Mouse (Mus musculus) stomach, embryonic 16.5 days (tissue): ENCODE results near the gene Zfp648. TPM values are rescaled to one million over a fixed set of nuclear protein-coding genes. Genes with fewer than 3 reads are reported as not detected.
A peak's percentile ranks its signal among the peaks of the same experiment; 100 is the strongest.

Source experiments
- ATAC-seq: fragments of 200-750 bp; cut with Nextera tagmentation; 2 replicates; pipeline ENCODE4 v1.8.0; 2017; ENCODE audit warnings: moderate number of reproducible peaks, moderate TSS enrichment; ENCODE audit not compliant: insufficient read depth, low FRiP score
- H3K27ac ChIP-seq: fragments of 300-500 bp; sonication (generic); 2 replicates; pipeline ENCODE4 v1.5.1; 2014; ENCODE audit warnings: low read length
- H3K27me3 ChIP-seq: fragments of 300-500 bp; sonication (generic); 2 replicates; pipeline ENCODE4 v1.6.1; 2014; ENCODE audit warnings: low read length, control low read depth, mixed read lengths; ENCODE audit not compliant: control insufficient read depth, insufficient read depth
- H3K36me3 ChIP-seq: fragments of 300-500 bp; sonication (generic); 2 replicates; pipeline ENCODE4 v1.6.1; 2014; ENCODE audit warnings: low read length; ENCODE audit not compliant: control insufficient read depth, insufficient read depth
- H3K4me1 ChIP-seq: fragments of 300-500 bp; sonication (generic); 2 replicates; pipeline ENCODE4 v1.6.1; 2014; ENCODE audit warnings: low read length, control low read depth, mixed read lengths; ENCODE audit not compliant: control insufficient read depth, insufficient read depth
- H3K4me2 ChIP-seq: fragments of 300-500 bp; sonication (generic); 2 replicates; pipeline ENCODE4 v1.6.1; 2014; ENCODE audit warnings: low read depth, low read length, mixed read lengths
- H3K4me3 ChIP-seq: fragments of 300-500 bp; sonication (generic); replicated peaks from 2 replicates; pipeline ENCODE4 v1.5.1; 2014; ENCODE audit warnings: mild to moderate bottlenecking, low read length
- H3K9ac ChIP-seq: fragments of 300-500 bp; sonication (generic); 2 replicates; pipeline ENCODE4 v1.6.1; 2014; ENCODE audit warnings: low read length
- H3K9me3 ChIP-seq: fragments of 300-500 bp; sonication (generic); replicated peaks from 2 replicates; pipeline ENCODE4 v1.6.1; 2016; ENCODE audit warnings: low read length, control low read depth; ENCODE audit not compliant: control insufficient read depth
- WGBS: fragments of 180-500 bp; shearing (Covaris S2); extraction: QIAGEN DNeasy Blood & Tissue Kit; methylation state at CpG from one replicate; pipeline ENCODE4 v1.1.7; 2014; 5-methylcytosine and 5-hydroxymethylcytosine counted together
- polyA plus RNA-seq: library from polyadenylated mRNA; unstranded; fragments of >200 nt; fragmentation: Nextera tagmentation; extraction: Ambion mirVana; gene quantifications from 2 replicates; pipeline ENCODE4 v1.2.1, GENCODE M21; 2015

Zfp648 gene
- 0.13 and 0.20 TPM in 2 replicates for polyA plus RNA-seq

DNA sequence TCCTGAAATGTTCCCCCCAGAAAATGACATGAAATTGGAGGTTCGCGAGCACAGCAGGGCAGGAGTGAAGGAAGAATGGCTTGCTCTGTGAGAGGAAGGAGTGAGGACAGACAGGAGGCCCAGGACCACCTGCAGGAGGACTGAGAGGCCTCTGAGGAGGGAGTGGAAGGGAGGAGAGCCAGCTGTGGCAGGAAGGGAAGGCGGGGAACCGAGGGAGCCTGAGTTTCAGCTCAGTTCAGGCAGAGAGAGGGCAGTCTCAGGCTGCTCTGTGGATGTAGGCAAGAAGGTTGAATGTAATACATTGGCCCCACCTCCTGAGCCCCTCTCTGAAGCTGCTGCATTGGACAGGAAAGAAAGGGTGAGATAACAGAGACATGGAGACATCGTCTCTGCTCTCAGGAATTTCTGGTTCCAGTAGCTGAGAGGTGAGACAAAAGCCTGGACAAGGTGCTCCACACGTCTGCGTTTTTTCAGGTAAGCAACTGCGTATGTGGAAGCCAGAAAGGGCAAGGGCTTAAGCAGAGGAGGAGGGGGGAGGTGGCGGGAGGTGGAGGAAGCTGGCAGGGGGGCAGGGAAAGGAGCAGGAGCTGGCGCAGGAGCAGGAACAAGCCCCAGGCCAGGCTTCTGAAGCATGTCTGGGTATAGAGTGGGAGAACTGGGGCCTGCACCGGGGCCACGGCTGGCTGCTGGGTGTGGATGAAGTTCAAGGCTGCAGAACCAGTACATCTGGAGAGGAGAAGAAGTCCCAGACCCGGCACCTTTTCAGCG lies at the start of gene Zfp648:
Gene Zfp648 (plus strand): TSS at position 233 of the 768 bp plus-strand sequence.
- WGBS: 29% methylated on average over 14 of the region's 14 CpGs
- H3K9me3 ChIP-seq: no peaks in the 10 kb centered on the region

DNA sequence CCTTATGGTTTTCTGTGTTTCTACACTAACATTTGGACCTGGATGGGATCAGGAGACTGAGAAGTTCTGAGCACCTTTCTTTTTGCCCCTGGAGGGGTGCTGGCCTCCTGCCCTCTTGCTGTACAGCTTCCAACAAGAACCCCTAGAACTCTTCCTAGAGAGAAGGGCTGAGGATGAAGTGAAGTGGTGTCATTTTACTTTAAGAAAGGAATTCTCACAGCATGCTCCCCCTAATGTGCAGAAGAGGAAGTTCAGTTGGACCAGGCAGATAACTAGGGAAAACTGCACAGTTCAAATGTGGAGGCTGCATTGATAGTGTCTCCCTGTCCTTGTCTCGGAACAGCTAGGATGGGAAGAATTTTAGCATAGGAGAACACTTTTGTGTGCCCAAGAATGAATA lies 48.4 kb upstream of the Zfp648 start:
- WGBS: 67% methylated on average over 1 of the region's 1 CpGs

More for the DNA sequence above, at the start of gene Zfp648:
- no peak for ATAC-seq
- no peak within 1 kb of the TSS for H3K27ac ChIP-seq
- no peak within 1 kb of the TSS for H3K4me3 ChIP-seq
- H3K9ac ChIP-seq: peak within 1 kb of the TSS; percentile 26; the same call in 1 of the 2 replicates
- H3K4me2 ChIP-seq: no peak within 1 kb of the TSS
- peaks cover 32% of the 10 kb centered on the region for H3K27me3 ChIP-seq
- H3K4me1 ChIP-seq: peaks cover 9% of the 10 kb centered on the region
- H3K36me3 ChIP-seq: no peaks in the 10 kb centered on the region

DNA sequence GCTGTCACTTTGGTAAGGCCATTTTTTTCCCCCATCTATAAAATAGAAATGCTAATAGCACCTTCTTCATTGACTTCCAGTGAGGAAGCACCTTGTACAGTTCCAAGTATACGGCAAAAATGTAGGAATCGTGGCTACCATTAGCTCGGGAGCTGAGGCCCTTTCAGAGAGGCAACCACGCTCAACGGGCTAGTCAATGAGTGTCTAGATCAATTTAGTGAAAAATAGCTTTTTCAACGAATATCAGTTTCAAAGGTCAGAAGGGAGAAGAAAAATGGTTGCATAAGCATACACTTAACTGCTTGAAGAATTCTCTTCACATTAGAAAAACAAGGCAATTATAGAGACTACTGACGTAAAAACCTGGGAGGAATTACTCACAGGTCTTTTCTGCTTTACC lies 47.2 kb upstream of the Zfp648 start:
- H3K9me3 ChIP-seq: no peaks in the 10 kb centered on the region
- no peaks in the 10 kb centered on the region for H3K36me3 ChIP-seq
- 82% methylated on average over 7 of the region's 7 CpGs for WGBS
- no peak for ATAC-seq
- peaks cover 26% of the 10 kb centered on the region for H3K4me1 ChIP-seq
- no peak overlapping the region for H3K4me2 ChIP-seq
- H3K27me3 ChIP-seq: no peaks in the 10 kb centered on the region
- no peak overlapping the region for H3K27ac ChIP-seq
- no peak overlapping the region for H3K9ac ChIP-seq
- H3K4me3 ChIP-seq: no peak overlapping the region

More for the DNA sequence above, 48.4 kb upstream of the Zfp648 start:
- Histone ChIP-seq H3K36me3 (no peaks in the 10 kb centered on the region), H3K27ac (no peak overlapping the region), H3K4me3 (no peak overlapping the region), H3K27me3 (no peaks in the 10 kb centered on the region), H3K9me3 (no peaks in the 10 kb centered on the region), H3K9ac (no peak overlapping the region), H3K4me2 (no peak overlapping the region), H3K4me1 (peaks cover 29% of the 10 kb centered on the region)
- ATAC-seq: no peak

DNA sequence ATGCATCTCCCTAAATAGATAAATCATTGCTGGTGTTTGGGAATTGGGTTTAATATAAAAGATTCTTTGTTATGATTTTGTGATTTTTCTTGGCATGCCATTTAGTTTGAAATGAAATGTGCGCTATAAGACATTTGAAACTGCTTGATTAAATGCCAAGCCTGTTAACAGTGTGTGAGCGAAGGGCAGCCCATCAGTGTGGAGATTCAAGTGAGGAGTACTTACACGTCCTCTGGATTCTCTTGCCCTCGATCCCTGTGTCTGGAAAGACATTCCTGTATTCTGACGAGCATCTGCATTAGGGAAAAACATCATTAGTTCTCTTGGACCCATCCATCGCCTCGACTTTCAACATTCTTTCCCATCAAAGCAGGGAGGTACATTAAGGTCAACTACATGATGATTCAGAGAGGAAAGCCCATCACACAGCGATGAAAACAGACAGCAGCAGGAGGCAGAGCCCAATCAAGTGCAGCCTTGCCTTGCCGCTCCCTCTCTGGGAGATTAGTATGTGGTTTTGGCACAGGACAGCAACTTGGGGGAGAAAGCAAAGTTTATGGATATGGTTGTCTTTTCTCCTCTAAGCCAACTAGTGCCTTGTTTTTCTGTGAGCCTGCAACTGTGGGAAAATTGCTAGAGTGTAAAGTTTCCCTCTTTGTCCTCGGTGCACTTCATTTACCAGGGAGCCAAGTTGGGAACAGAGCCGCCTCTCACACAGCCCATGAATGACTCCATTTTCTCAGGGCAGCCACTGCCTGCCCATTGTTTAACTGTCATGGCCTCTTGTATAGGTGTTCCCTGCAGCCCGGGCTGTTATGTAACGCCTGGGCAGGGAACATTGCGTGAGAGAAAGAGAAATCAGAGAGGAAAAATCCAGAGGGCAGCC lies 44.6 kb upstream of the Zfp648 start:
- H3K9me3 ChIP-seq: no peaks in the 10 kb centered on the region
- no peaks in the 10 kb centered on the region for H3K27me3 ChIP-seq
- no peak overlapping the region for H3K4me3 ChIP-seq
- peaks cover 4% of the 10 kb centered on the region for H3K4me1 ChIP-seq
- 0 out of 2 replicates have a peak, but pooled peaks have one; percentile 44 for ATAC-seq
- H3K36me3 ChIP-seq: no peaks in the 10 kb centered on the region
- 39% methylated on average over 14 of the region's 14 CpGs for WGBS
- no peak overlapping the region for H3K9ac ChIP-seq
- H3K4me2 ChIP-seq: no peak overlapping the region
- peak overlapping the region; percentile 71 for H3K27ac ChIP-seq

DNA sequence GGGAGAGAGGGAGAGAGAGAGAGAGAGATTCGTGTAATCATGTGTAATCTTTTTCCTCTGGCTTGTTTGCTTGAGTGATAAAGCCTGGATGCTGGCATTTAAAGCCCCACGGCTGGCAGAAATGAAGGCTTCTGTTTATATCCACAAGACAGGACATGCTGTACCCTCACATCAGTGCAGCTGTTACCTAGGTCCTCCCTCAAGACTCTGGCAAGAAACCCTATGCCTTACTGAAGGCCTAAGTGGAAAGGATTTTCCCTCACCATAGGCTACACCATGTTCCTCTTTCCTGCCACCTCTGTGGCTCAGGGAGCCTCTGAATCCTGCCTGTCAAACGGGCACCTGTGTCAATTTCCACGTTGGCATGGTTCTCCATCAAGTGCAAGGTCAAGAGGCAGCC lies 43.9 kb upstream of the Zfp648 start:
- Histone ChIP-seq H3K9me3 (no peaks in the 10 kb centered on the region), H3K36me3 (no peaks in the 10 kb centered on the region), H3K4me2 (no peak overlapping the region), H3K27ac (peak overlapping the region; percentile 71; the same call in 1 of the 2 replicates), H3K27me3 (no peaks in the 10 kb centered on the region), H3K9ac (no peak overlapping the region), H3K4me1 (peaks cover 4% of the 10 kb centered on the region), H3K4me3 (no peak overlapping the region)
- ATAC-seq: peak; percentile 29; the same call in 1 of the 2 replicates
- WGBS: 44% methylated on average over 4 of the region's 4 CpGs

DNA sequence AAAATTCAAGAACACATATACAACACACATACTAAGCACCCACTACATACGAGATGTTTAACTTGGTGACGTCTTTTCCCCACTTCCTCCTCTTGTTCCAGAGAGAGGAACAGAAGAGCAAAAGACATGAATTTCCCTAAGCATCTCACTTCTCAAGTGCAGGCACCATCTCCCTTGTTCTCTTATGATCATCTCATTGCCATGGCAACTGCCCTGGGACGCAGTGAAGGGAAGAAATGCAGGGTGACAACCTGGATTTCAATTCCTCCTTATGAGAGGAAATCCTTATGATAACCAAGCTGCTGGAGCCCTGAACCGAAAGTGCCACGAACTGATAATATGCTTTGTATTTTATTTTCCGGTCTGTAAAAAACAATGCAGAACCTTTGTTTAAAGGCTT lies 33.3 kb upstream of the Zfp648 start:
- H3K4me3 ChIP-seq: no peak overlapping the region
- WGBS: 83% methylated on average over 6 of the region's 6 CpGs
- no peak overlapping the region for H3K4me2 ChIP-seq
- H3K4me1 ChIP-seq: no peaks in the 10 kb centered on the region
- H3K27ac ChIP-seq: no peak overlapping the region
- no peak overlapping the region for H3K9ac ChIP-seq
- H3K27me3 ChIP-seq: no peaks in the 10 kb centered on the region
- no peaks in the 10 kb centered on the region for H3K36me3 ChIP-seq
- H3K9me3 ChIP-seq: no peaks in the 10 kb centered on the region
- no peak for ATAC-seq

DNA sequence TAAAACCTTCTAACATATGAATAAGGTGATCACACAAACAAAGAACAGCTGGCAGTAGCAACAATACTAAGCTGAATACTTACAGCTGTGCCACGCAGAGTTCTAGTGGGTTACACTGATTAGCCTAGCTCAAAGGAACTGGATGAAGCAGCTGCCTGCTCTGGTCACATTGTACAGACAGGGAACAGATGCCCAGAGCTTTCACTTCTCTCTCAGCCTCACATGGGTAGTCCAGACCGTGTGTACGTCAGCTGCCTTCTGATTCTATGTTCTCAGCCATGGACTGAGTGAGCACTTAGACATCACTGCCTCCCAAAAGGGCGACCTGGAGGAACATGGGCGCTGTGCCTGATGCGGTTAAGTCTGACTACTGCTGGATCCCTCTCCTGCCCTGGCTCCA lies 25.7 kb upstream of the Zfp648 start:
- H3K27ac ChIP-seq: no peak overlapping the region
- H3K4me3 ChIP-seq: no peak overlapping the region
- no peaks in the 10 kb centered on the region for H3K36me3 ChIP-seq
- no peak overlapping the region for H3K9ac ChIP-seq
- no peaks in the 10 kb centered on the region for H3K4me1 ChIP-seq
- WGBS: 67% methylated on average over 6 of the region's 6 CpGs
- no peaks in the 10 kb centered on the region for H3K9me3 ChIP-seq
- H3K4me2 ChIP-seq: no peak overlapping the region
- H3K27me3 ChIP-seq: no peaks in the 10 kb centered on the region
- no peak for ATAC-seq

DNA sequence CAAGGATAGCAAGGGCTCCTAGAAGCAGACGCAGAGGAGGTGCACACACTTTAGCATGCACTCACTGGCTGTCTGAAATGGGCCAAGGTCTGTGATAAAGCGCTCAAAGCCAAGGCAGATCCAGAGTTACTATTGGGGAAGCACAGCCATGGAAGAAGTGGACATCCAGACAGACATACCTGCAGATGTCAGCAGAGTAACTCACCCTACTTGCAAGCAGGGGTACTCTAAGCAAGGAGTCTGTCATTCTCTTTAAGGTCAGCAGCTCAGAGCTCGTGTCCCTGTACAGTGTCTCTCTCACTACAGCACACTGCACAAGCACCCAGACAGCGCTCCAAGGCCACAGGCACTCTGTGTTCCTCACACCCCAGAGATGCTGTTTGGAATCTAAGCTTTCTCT lies 23.2 kb upstream of the Zfp648 start:
- WGBS: 82% methylated on average over 4 of the region's 4 CpGs
- no peaks in the 10 kb centered on the region for H3K36me3 ChIP-seq
- H3K4me3 ChIP-seq: no peak overlapping the region
- H3K4me2 ChIP-seq: no peak overlapping the region
- no peaks in the 10 kb centered on the region for H3K4me1 ChIP-seq
- H3K9me3 ChIP-seq: no peaks in the 10 kb centered on the region
- H3K27me3 ChIP-seq: no peaks in the 10 kb centered on the region
- no peak for ATAC-seq
- no peak overlapping the region for H3K27ac ChIP-seq
- no peak overlapping the region for H3K9ac ChIP-seq
